Mouse (Mus musculus) ES-Bruce4 (cell line): ENCODE data around the gene Dnase2b. TPM values are rescaled to one million over a fixed set of nuclear protein-coding genes. Genes with fewer than 3 reads are reported as not detected.

Source experiments
- H3K27ac ChIP-seq: 2 replicates; pipeline ENCODE4 v1.5.1; 2012; ENCODE audit warnings: low read length, inconsistent platforms; ENCODE audit not compliant: insufficient read depth
- H3K27me3 ChIP-seq: 2 replicates; pipeline ENCODE4 v1.6.1; 2012; ENCODE audit warnings: mild to moderate bottlenecking, low read length, inconsistent platforms; ENCODE audit not compliant: control insufficient read depth, poor library complexity, insufficient read depth, severe bottlenecking
- H3K36me3 ChIP-seq: 2 replicates; pipeline ENCODE4 v1.6.1; 2012; ENCODE audit warnings: inconsistent platforms, mild to moderate bottlenecking, low read length, moderate library complexity; ENCODE audit not compliant: control insufficient read depth, poor library complexity, insufficient read depth, severe bottlenecking
- H3K4me1 ChIP-seq: one replicate; pipeline ENCODE4 v1.8.1; 2011; ENCODE audit warnings: low read length; ENCODE audit not compliant: control insufficient read depth, insufficient read depth
- H3K4me3 ChIP-seq: 2 replicates; pipeline ENCODE4 v1.5.1; 2011; ENCODE audit warnings: low read depth, mild to moderate bottlenecking, low read length
- H3K9ac ChIP-seq: 2 replicates; pipeline ENCODE4 v1.6.1; 2012; ENCODE audit warnings: low read depth, mild to moderate bottlenecking, inconsistent platforms; ENCODE audit not compliant: poor library complexity, severe bottlenecking
- H3K9me3 ChIP-seq: replicated peaks from 2 replicates; pipeline ENCODE4 v1.6.1; 2012; ENCODE audit warnings: mild to moderate bottlenecking, low read length, inconsistent platforms; ENCODE audit not compliant: control insufficient read depth, poor library complexity, insufficient read depth, severe bottlenecking
- CTCF ChIP-seq: IDR thresholded peaks from one replicate; pipeline ENCODE4 v1.8.1; 2011; ENCODE audit warnings: low read depth, low read length
- EP300 ChIP-seq: IDR thresholded peaks from 2 replicates; pipeline ENCODE4 v1.6.1; 2011; ENCODE audit warnings: low read depth, low read length; ENCODE audit not compliant: insufficient read depth
- POLR2A ChIP-seq: IDR thresholded peaks from one replicate; pipeline ENCODE4 v1.8.1; 2011; ENCODE audit warnings: low read length; ENCODE audit not compliant: insufficient read depth
- polyA plus RNA-seq: library from polyadenylated mRNA; stranded (reverse); fragments of >200 nt; gene quantifications from 2 replicates; pipeline ENCODE4 v1.2.4, GENCODE M21; 2011; ENCODE audit warnings: low read depth; ENCODE audit not compliant: missing spikeins, insufficient read depth, insufficient read length

The Dnase2b gene
- polyA plus RNA-seq, 1 experiment = not detected

GRCm38 (mm10) chr3:146641818-146642427 is 26.5 kb upstream of the Dnase2b start:
- Histone ChIP-seq H3K4me3 (no peak overlapping the region), H3K9ac (no peak overlapping the region), H3K27ac (no peak overlapping the region), H3K36me3 (no peaks in the 10 kb centered on the region), H3K4me1 (no peaks in the 10 kb centered on the region), H3K9me3 (0 out of 2 replicates have a peak, but pooled peaks cover 2% of the 10 kb centered on the region), H3K27me3 (no peaks in the 10 kb centered on the region)
- TF ChIP-seq EP300 (no peak), CTCF (no peak), POLR2A (no peak)

- H3K27ac ChIP-seq = no peak overlapping the region
- no peaks in the 10 kb centered on the region for H3K9me3 ChIP-seq
- TF ChIP-seq CTCF (no peak), EP300 (no peak), POLR2A (no peak)
- H3K36me3 ChIP-seq = no peaks in the 10 kb centered on the region
- H3K4me3 ChIP-seq = no peak overlapping the region
- no peak overlapping the region for H3K9ac ChIP-seq
- H3K27me3 ChIP-seq = no peaks in the 10 kb centered on the region
- no peaks in the 10 kb centered on the region for H3K4me1 ChIP-seq
Measured at GRCm38 (mm10) chr3:146632506-146632905, 17.1 kb upstream of the Dnase2b start.

GRCm38 (mm10) chr3:146628227-146628982 is 13.0 kb upstream of the Dnase2b start:
- Histone ChIP-seq H3K9me3 (no peaks in the 10 kb centered on the region), H3K4me1 (no peaks in the 10 kb centered on the region), H3K4me3 (no peak overlapping the region), H3K27ac (no peak overlapping the region), H3K27me3 (no peaks in the 10 kb centered on the region), H3K36me3 (no peaks in the 10 kb centered on the region), H3K9ac (no peak overlapping the region)
- no peak for TF ChIP-seq CTCF
- TF ChIP-seq EP300 = no peak
- no peak for TF ChIP-seq POLR2A

GRCm38 (mm10) chr3:146625766-146626165 is 10.4 kb upstream of the Dnase2b start:
- TF ChIP-seq POLR2A (no peak), EP300 (no peak), CTCF (no peak)
- H3K9ac ChIP-seq = no peak overlapping the region
- no peaks in the 10 kb centered on the region for H3K36me3 ChIP-seq
- no peaks in the 10 kb centered on the region; the same call in 1 of the 2 replicates for H3K27me3 ChIP-seq
- no peaks in the 10 kb centered on the region for H3K9me3 ChIP-seq
- no peaks in the 10 kb centered on the region for H3K4me1 ChIP-seq
- no peak overlapping the region for H3K27ac ChIP-seq
- H3K4me3 ChIP-seq = no peak overlapping the region

- TF ChIP-seq CTCF (no peak), EP300 (no peak), POLR2A (no peak)
- Histone ChIP-seq H3K9ac (no peak overlapping the region), H3K36me3 (no peaks in the 10 kb centered on the region)
Measured at GRCm38 (mm10) chr3:146621966-146622365, 6.6 kb upstream of the Dnase2b start.

GRCm38 (mm10) chr3:146620555-146621249 is 5.3 kb upstream of the Dnase2b start:
- no peaks in the 10 kb centered on the region for H3K9me3 ChIP-seq
- H3K27me3 ChIP-seq = no peaks in the 10 kb centered on the region; the same call in 1 of the 2 replicates
- TF ChIP-seq POLR2A = no peak
- TF ChIP-seq CTCF = no peak
- no peak for TF ChIP-seq EP300
- no peak overlapping the region for H3K9ac ChIP-seq
- no peaks in the 10 kb centered on the region for H3K36me3 ChIP-seq
- no peak overlapping the region for H3K27ac ChIP-seq
- no peaks in the 10 kb centered on the region for H3K4me1 ChIP-seq
- H3K4me3 ChIP-seq = no peak overlapping the region

More at GRCm38 (mm10) chr3:146621966-146622365, 6.6 kb upstream of the Dnase2b start:
- H3K4me3 ChIP-seq = no peak overlapping the region
- no peaks in the 10 kb centered on the region; the same call in 1 of the 2 replicates for H3K27me3 ChIP-seq
- no peak overlapping the region for H3K27ac ChIP-seq
- no peaks in the 10 kb centered on the region for H3K4me1 ChIP-seq
- H3K9me3 ChIP-seq = no peaks in the 10 kb centered on the region
